Mouse (Mus musculus): Measurements from ENCODE around the gene Olfr65.

GRCm38 (mm10) chr7:103886152-103886551 lies 17.1 kb upstream of the Olfr65 start, which contains the start of gene Olfr66:
- no peak for TF ChIP-seq CTCF (IDR thresholded peaks at IDR 0.05; ENCODE audit: low read depth, low read length)
- TF ChIP-seq POLR2A (IDR thresholded peaks at IDR 0.05; ENCODE audit: extremely low read depth, insufficient read depth, low read length) = no peak

All from liver, adult 2 months (tissue).